Mouse (Mus musculus): Measurements from ENCODE around the gene Lrrc4b.

Lrrc4b gene

DNA sequence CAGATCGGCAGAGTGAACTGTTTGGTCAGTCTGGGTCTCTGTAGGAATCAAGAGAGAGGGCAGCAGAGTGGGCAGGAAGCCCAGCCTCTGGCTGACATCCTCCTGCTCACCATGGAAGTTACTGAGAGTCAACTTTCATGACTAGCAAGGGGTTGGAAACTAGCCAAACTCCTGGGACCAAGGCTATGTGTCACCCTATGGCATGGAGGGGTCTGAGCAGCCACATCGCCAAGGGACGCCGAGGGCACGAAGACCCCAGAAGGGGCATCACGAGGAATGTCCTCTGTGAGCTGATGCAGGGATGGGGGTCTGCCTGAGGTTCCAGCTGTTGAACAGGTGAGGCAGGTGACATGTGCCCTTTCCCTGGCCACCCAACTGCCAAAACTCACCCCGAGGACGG, 59.7 kb downstream of the Lrrc4b start:
- DNase-seq = no peak

DNA sequence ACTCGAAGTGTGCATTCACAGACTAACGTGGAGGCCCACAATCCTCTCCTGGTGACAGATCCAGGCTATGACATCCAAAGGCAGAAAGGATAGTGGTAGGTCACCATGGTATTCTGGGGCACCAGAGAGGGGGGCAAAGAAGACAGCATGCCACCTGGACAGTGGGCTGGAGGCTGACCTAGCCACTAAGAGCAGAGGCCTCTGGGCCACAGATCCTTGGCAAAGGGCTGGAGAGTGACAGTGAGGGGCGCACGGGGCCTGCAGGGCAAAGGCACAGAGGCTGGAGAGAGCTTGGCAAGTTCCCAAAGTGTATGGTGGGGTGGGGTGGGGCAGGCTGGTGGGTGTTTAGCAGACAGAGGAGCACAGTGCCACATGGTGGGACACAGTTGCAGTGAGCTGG, 61.5 kb downstream of the Lrrc4b start:
- no peak for DNase-seq

DNA sequence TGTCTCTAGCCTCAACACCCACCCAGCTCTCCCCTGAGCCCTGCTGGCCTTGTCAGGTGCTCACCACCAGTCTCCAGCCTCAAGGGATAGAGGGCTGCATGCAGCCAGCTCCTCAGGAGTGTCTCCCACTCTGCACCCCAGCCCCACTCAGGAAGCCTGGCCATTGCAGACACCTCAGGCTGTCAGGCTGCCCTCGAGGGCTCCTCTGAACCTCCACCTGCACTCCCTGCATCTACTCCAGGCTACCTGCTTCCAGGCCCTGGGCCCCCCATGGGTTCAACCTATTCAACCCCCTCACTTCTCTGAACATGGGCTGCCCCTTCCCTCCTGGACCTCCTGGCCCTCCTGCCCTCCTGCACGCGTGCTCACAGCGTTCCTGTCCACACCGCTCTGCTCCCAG, 62.6 kb downstream of the Lrrc4b start:
- DNase-seq = no peak

DNA sequence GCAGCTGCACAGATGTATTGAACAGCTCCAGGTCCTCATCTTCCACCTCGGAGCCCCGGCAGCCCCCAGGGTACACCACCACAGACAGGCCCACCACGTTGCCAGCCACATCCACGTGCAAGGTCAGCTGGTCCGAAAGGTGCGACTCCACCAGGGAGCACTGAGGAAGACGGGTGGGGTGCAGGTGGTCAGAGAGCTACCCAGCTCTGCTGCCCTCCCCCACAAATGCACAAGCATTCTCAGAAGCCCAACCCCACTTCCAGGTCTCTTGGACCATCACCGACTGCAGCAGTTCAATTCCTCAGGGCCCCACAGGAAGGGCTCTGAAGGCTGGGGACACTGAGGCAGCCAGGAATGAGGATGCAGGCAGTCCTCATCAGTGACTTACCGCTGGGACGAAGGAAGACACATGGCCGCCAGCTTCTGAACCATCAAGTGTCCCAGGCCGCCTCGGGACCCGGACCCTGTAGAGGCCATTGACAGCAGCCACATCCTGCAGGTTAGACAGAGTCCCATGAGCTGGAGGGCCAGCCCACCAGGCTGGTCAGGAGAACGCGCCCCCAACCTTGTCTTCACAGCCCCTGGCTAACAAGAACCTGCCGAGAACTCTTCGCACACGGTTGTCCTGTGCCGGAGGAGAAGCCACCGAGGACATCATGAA, 63.5 kb downstream of the Lrrc4b start:
- no peak for DNase-seq

DNA sequence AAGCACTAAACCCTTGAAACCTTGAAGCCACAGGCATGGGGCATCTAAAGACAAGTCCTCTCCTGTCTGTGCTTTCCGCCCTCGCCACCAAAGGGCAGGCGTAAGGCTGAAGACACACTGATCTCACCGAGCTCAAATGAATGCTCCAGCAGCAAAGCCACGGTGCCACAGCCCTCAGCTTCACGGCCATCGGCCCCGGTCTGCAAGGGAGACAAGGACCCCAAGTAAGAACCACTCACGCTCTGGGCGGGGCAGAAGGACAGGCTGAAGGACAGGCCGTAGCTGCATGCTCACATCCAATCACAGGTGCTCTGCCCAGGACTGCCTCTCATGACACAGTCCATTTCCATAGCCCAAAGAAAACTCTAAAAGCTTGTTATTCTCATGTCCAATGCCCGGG, 65.9 kb downstream of the Lrrc4b start:
- DNase-seq = no peak

DNA sequence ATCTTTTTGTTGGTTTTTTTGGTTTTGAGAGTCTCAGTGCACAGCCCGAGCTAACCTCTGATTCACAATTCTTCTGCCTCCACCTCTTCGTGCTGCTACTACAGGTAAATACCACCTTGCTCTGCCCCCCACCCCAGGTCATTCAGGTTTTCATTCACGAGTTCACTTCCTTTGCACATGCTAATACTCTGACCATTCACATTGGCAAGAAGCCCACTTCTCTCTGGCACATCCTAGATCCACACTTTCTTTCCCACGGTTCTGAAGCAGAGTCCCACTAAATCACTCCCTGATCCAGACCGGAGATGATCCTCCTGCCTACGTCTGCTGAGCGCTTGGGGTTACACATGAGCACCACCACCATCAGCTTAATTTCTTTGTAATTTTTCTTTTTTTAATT, 66.3 kb downstream of the Lrrc4b start:
- DNase-seq = no peak

DNA sequence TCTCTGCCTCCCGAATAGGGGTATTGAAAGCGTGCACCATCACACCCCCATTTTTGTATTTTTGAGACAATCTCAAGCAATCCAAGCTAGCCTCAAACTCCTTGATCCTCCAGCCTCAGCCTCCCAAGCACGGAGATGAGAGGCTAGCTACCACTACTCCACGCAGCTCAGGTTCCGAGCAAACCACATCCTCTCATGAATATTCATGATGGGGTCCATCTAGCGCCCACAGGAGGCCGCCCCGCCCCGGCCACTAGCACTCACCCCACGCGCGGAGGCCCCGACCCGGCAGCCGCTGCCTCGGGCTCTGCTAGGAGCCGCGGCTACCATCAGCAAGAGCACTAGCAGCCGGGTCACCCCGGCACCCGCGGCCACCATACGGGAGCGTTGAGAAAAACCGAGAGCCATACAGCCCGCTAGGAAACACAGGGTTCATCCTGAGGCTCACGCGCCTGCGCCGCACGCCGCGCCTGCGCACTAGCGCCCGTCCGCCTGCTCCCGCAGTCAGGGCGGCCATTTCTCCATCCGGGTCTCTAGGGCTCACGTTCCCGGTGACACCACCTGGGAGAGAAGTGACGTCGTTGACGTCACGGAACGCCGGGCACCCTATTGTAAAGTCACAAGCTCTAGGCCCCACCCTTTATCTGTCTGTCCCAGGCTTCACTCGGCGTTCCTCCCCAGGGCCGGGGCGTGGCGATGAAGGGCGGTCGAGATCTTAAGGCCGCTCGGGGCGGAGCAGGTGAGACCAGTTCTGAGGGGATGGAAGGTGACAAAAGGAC, 67.4 kb downstream of the Lrrc4b start, which contains the start of the genes Emc10 and Fam71e1:
Emc10 (minus strand) TSS at position 538 of the 779 bp plus-strand sequence.
Fam71e1 (plus strand) TSS at position 590 of the 779 bp plus-strand sequence.
- DNase-seq = peak; percentile 99

DNA sequence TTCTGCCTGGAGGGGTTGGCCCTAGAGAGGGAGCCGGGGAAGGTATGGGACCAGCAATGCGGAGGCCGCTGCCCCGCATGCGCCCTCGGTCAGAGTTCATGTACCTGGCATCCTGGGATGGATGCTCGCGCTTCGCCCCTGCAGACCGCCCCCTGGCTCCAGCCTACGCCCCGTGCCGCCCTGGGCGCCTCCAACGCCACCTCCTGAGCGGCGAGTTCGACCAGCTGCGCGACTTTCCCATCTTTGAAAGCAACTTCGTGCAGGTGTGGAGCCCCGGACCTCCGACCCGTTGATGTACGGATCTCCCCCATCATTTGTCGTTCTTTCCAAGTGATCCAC, 67.9 kb downstream of the Lrrc4b start:
- no peak for DNase-seq

DNA sequence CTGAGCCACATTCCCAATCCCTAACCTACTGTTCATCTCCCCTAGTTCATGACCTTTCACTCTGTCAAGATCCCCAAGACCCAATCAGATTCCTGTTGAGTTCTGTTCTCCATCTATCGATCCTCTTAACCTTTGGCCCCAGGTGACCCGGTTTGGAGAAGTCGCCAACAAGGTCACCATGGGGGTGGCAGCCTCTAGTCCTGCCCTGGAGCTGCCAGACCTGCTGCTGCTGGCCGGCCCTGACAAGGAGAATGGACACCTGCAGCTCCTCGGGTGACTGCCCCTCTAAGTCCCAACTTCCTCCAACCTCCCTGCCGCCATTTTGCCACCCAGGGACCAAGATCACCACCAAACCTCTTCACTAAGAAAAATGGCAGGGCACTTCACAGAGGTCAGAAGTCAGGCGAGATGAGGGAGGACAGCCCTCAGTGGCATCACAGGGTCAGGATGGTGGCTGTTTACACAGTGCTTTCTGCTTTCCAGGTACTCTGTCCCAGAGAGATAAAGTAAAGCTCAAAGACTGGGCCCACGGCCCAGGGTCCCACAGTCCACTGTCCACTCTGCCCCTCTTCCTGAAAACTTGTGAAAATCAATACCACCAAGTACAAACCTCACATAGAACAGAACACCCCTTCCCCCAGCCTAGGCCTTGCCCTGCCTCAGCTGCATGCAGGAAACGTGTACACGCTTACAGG, 68.7 kb downstream of the Lrrc4b start:
- no peak for DNase-seq

DNA sequence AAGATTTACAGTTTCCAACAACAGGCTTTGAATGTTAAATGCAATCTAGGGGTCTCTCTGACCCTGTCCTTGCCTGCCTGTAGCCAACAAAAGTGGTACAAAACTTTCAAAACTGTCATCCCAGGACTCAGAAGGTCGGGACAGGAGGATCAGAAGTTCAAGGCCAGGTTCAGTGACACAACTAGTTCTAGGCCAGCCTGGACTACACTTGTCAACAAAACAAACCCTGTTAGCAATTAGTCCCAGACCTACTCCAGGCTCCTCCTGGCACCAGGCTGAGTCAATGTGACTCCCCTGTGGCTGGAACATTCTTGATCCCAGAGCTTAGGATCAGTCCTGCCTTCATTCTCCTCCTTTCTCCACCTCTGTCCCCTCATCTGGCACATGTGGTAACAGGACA, 70.1 kb downstream of the Lrrc4b start:
- DNase-seq = no peak

DNA sequence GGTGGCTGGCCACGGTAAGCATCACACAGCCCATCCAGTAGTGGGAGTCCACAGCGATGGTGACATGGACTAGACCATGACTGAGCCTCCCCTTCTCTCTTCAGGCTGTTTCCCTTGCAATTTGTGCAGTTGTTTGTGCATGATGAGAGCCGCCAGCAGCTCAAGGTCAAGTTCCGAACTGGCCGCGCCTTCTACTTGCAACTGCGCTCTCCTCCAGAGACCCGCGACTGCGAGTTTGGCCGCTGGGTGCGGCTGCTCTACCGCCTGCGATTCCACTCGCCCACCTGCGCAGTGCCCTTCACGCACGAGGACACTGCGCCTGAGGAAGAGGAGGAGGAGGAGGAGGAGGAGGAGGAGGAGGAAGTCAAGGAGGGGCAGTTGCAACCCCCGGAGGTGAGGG, 71.2 kb downstream of the Lrrc4b start:
- DNase-seq = no peak

DNA sequence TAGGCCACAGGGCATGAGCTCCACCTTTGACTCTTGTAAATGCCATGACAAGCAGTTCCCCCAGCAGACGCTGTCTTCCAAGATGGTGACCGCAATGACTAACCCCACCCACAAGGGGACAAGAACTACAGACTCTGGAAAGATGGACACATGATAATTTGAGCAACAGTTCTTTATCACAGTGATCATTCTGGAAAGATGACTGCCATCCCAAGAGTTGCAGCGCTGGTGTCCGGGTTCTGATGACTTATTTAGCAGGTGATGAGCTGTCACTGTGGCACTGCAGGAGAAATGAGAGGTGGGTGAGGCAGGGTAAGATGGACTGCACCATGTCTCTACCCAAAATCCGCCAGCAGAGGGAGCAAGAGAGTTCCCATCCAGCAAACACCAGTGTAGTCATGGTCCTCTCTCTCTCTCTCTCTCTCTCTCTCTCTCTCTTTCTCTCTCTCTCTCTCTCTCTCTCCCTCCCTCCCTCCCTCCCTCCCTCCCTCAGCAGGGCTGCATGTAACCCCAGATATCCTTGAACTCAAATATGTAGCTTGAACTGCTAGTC, 72.8 kb downstream of the Lrrc4b start:
- DNase-seq = peak; percentile 57

DNA sequence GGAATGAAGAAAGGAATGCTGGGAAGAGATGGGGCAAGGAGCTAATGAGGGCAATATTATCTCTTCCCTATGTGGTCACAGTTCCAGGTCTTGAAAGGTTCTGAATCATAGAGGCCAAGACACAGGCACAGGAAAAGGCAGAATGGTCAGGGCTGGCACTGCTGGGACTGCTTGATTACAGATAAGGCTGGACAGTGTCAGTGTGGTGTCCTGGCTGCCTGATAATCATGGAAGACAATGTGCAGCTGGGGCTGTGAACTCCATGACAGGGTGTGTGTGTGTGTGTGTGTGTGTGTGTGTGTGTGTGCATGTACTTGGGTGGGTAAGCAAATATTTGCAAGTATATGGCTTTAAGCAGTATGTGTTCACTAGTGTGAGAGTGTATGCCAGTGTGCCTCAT, 78.7 kb downstream of the Lrrc4b start:
- no peak for DNase-seq

Data from layer of hippocampus, adult 9-11 months (tissue).